Mouse (Mus musculus) frontal cortex, postnatal 14 days (tissue): ENCODE measurements around the gene Rps6kb1.

Experiments used
- DNase-seq, 2 experiments: peaks; one replicate each; pipeline ENCODE4 v3.0.0; 2022; ENCODE audit warnings: low spot score in 2 of 2

Gene Rps6kb1

DNA sequence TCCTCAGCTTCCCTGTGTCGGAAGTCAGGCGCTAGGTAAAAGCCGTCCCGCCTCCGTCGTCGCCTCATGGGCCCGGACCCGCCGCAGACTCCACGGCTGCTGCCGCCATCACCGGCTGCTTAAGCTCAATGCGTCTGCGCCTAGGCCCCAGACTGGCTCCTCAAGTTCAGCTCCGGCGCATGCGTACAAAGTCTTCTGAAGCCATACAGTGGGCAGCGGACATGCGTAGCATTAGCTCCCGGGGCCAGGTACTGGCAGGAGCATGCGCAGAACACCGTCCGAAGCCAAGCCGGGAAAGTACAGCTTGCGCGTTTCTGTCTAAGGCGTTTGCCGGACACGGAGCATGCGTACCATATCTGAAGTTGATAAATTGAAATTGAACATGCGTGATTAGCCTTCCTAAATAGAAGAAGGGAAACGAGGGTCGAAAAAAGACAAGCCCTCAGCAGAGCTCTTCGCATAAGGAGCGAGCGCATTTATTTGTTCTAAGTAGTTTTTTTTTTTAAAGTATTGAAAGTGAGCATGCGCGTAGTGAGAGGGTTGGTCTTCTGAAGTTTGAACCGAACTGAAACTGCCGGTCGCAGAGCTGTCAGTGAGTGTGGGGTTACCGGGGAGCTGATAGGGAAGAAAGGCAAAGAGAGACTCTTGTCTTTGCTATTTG, at the start of gene Rps6kb1, which contains the start of gene Tubd1:
Gene Rps6kb1, minus strand, starts transcription at position 167 of the 661 bp plus-strand sequence.
Gene Tubd1, plus strand, starts transcription at position 353 of the 661 bp plus-strand sequence.
- peak; percentile 97 to 99 for DNase-seq

DNA sequence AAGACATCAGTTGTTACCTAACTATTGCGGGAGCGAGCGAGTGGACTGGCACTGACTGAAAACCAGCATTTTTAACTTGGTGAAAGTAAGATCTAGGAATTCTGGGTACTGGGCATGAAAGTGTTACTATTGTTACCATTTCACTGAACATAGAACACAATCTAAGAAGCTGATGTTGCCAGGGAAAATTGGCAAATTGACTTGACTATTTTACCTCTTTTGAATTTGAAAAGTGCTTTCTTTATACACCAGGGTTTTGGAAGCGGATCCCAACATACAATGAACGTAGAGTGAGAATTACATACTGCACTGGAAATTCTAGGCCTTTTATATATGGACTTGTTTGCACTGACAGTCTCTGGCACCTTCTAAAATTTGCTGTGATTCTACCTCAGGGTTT, 48.8 kb upstream of the Rps6kb1 start:
- DNase-seq = no peak

DNA sequence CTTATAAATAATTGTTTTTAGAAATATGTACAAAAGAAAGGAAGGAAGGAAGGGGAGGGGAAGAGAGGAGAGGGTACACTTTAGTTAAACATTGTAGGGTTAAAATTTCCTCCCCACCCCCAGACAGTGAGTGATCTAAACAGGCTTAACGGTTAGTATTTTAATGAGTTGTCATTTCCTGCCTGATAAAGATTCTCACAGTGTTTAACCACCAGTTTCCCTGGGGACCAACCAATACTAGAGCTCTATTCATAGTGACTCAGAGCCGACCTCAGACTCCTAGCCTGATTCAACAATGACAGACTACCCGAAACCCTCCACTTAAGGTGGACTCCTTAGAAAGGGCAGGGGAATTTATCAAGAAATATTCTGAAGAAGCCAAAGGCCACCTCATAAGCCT, 48.4 kb upstream of the Rps6kb1 start:
- no peak for DNase-seq

DNA sequence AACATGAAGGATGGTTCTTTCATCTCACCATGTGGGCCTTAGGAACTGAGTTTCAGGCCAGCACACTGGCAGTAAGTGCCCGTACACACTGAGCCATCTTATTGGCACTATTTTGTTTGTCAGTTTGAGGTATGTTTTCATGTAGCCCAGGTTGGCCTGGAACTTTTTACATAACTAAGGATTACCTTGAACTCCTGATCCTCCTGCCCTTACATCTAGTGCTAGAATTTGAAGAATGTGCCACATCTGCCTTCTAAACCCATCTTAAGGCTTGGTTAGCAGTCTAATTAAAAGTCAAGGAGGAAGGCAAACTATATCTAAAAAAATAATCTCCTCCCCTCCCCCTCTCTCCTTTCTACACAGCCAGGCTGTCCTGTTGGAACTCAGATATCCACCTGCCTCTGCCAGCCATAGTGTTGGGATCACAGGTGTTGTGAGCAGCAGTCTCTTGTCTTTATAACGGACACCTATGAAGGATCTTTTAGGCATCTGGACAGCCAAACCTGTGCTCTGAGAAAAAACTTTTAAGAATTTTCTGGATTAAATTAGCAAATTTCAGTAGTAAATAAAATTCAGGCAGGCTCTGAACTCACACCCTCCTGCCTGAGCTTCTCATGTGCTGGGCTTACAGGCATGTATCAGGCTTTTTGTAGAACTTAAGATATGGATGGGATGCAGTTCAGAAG, 47.5 kb upstream of the Rps6kb1 start:
- no peak for DNase-seq

DNA sequence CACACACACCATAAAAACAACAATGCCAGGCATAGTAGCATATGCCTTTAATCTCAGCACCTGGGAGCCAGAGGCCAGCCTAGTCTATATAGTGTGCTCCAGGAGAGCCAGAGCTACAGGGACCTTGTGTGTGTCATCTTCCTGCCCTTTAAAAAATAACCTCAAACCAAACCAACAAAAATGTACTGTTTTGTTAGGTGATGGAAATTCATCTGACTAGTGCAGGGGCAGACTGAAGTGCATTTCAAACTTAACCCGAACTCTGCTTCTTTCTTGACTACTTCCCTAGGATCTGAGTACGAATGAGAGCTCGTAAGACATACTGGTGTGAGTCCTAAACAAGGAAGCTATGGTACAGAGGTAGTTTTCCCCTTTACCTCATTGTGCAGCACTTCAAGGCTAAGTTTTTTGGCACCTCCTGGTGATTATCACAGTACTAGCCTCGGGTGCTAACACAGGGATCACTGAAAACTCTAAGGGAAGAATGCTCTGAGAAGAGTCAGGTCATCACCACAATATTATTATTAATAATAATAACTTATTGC, 46.8 kb upstream of the Rps6kb1 start:
- no peak for DNase-seq

DNA sequence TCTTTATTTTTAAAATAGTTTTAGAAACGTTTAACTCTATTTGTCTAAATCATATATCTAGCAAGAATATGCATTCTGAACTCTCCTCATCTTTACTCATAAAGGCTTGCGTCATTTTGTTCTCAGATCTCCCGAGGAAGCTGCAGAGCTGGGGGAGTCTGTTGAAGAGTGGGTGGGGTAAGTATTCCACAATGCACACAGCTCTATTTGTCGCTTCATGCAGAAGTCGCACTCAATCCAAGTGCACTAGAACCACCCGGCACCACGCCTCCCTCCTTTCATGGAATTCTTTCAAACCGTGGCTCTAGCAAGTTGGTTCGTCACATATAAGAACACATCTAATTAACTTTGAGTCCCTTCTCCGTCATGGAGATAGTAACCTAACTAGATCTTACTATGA, 46.0 kb upstream of the Rps6kb1 start:
- no peak for DNase-seq

DNA sequence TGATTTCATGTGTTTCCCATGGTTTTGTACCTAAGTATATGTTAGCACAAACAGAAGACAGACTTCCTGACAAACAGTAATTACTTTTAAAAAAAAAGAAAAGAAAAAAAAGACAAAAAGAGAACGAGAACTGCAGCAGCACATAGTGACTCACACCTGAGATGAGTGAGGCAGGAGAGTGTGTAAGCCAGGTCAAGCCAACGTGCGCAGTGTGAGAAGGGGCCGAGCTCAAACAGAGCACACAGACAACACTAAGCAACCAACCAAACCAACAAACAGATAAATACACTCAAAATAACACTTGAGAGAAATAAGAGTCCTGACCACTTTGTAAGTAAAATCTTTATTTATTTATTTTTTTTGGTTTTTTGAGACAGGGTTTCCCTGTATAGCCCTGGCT, 45.5 kb upstream of the Rps6kb1 start:
- DNase-seq = no peak

DNA sequence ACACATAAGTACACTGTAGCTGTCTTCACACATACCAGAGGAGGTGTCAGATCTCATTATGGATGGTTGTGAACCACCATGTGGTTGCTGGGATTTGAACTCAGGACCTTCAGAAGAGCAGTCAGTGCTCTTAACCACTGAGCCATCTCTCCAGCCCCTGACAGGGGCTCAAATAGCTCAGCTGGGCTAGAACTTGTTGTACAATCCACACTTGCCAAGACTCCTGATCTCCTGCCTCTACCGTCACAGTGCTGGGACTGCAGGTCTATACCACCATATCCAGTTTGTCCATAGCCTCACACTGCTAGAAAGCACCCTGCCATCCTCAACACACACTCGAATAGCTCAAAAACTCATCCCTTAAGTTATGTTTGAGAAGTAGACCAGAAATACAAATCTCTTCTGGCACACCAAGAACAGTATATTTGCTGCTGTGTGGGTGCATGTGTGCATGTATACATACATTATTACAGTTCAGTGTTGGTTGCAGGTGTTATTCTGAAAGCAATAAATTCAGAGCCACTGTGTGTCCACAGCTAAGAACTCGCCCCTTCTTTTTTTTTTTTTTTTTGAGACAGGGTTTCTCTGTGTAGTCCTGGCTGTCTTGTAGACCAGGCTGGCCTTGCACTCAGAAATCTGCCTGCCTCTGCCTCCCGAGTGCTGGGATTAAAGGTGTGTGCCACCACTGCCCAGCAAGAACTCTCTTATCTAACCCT, 44.1 kb upstream of the Rps6kb1 start:
- no peak for DNase-seq

DNA sequence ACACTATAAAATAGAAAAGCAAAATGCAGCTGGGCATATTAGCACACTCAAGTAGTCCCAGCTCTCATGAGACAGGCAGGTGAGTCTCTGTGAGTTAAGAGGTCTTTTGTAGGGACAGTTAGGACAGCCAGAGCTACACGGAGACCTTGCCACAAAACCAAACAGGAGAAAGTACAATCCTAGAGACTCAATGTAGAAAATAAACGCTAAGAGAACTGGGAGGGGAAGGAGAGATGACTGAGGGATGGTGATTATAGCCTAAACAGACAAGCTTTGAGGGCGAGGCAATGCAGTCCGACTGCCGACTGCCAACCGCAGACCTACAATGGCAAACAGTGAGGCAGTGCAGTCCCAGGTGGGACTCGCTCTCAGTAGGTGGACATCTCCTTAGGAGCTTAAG, 43.2 kb upstream of the Rps6kb1 start:
- DNase-seq = no peak

DNA sequence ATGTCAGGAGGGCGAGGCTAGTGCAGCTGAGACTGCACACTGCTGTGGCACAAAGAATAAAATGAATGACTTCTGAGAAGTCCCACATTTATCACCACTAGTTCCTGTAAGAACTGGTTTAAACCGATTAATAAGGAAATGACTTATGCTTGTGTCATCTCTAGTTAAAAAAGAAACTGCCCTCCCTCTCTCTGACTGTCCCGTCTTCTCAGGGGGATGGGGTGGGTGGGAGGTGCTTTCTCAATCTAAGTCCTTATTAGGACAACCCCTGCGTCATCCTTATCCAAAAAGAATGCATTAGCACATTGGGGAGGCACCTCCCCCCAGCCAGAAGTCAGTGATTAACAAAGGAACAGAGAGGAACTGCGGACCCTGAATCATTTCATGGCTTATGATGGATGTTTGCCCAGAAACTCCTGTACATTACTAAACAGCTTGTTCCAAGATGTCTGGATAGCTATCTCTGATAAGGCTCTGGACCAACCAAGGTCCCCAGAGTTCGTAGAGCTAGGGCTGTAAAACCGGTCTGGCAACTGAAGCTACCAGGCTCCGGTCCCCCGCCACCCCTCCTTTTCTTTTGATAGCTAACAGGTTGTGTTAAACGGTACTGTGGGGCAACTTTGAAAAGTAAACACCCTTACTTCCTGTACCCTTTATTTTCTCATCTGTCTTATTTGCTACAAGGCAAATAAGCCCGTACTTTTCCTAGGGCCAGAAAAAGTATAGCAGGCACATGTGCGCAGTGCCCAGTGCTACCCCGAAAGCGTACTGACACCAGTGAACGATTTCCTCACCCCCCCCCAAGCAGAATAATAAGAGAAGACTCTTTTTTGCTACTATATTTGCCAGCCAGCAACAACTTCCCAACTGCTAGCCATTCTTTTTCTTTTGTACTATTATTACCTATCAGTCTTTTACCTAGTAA, 42.5 kb upstream of the Rps6kb1 start:
- no peak for DNase-seq

DNA sequence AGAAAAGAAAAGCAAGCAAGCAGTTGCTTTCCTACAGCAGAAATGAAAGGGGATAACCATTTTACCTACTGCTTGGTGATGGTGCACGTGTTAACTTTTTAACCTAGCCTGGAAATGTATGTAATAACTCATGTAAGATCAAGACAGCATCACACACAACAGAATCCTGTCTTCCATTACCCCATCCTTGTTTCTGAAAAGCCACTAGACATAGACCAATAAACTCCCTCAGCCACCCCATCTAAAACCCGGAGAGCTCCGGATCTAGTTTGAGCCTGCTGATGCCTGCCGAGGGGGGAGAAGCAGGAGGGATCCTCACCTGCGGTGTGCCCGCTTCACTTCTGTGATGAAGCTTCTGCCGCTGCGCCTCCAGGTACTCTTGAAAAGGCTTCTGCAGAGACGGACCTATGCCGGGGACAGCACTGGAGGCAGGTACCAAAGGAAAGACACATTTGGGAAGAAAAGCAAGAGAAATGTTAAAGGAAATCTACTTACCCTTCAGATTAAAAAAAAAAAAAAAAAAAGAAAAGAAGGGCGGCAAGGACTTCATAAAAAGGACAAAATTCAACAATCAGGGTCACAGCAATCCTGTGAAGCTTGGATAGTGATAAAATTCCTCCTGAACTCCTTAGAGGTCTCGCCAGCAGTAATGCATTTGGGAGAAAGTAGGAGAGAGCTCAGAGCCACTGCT, 41.7 kb upstream of the Rps6kb1 start:
- DNase-seq = no peak

DNA sequence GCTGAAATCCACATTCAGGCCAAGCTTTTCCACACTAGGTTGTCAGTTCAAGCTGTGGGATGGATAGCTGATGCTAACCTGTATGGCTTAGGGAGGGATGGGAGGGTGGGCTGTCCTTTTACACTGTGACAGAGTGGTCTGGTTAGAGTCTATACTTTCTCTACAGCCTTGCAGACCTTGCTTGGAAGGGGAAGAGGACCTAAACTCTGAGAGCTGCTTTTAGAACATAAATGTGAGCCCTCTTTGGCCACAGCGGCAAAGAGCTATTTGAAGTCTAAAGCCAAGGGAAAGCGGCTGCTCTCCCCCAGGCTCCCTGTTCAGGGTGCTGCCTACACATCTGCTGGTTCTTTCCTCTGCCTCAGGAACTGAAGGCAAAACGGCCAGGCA, 41.0 kb upstream of the Rps6kb1 start:
- DNase-seq = no peak

DNA sequence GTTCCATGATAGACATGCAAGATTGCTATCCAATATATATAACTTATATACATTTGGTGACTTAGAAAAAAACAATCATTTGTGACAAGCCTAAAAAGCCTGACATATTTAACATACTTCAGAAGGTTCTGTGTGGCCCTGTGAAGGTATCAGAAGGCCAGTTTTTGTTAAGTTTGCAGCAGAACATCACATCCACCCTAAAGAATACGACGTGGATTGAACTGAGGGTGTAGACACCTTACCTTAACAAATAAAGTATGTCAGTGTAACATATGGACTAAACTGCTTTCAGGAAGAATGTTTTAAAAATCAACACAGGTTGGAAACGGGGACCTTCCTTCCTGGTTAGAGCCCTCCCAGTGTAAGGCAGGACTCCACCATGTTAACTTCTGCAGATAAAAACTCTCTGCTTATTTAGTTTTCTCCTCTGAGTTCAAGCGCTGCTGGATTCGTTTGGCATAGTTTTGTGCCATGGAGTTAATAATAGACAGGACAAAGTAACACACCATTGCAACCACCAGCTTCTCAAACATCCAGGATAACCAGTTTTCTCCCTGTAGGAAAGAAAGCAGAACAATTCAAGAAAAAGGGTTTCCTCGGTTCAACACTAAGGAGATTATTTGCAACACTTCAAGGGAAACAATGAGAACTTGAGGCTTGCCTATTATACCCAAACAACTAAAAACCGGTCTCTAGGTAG, 40.4 kb upstream of the Rps6kb1 start:
- DNase-seq = no peak

DNA sequence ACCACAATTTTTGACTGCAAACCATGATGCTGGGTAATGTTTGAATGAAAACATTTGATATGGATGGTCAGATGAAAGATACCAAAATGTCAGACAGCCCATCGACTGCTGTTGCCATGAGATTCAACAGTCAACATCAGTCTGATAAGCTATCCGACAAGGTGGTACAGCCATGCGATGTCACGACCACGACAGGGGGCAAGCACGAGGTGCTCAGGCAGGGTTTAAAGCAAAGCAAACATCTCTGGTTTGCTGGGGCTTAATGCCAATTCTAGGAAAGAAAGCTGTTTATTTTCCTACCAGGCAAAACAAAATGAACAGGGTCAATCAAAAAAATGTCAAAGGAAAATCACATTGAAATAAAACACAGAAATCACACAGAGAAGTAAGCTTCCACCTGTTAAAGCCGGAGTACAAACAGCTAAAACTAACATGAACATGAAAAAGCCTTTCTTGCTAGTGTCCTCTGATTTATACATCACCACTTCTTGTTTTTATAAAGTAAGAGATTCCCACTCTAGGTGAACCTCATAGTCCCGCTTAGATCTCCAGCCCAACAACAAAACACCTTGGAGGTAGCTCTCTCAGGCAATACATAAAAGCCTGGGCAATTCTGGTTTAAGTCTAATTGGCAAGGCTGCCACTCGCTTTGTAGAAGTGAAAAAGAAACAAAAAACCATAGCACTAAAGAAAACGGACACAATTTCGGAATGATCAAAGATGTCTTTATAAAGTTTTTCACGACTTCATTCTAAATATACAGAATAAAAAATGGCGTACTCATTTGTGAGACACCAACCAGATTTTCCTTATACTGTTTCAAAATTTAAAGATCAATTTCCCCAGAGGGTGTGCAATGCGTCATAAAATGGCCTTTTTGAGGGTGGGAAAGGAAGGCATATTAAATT, 39.6 kb upstream of the Rps6kb1 start:
- no peak for DNase-seq

DNA sequence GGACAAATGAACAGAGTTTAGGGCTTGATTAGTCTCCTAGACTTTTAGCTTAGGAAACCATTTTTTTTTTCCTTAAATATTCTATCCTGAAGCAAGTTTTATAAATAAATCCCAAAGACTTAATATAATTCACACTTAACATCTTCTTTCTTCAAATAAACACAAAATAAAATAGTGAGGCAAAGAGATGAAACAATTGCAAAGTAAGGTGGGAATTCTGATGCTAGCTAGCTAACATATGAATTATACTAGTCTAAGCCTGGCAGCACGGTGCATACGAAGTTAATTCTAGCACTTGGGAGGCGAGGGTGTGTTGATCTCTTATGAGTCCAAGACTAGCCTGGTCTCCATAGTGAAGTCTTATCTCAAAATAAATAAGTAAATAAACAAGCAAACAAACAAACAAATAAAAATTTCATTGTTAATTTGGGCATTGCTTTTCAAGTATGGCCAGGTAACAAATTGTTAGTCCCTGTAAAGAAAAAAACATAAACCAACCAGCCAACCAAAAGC, 38.8 kb upstream of the Rps6kb1 start:
- no peak for DNase-seq

DNA sequence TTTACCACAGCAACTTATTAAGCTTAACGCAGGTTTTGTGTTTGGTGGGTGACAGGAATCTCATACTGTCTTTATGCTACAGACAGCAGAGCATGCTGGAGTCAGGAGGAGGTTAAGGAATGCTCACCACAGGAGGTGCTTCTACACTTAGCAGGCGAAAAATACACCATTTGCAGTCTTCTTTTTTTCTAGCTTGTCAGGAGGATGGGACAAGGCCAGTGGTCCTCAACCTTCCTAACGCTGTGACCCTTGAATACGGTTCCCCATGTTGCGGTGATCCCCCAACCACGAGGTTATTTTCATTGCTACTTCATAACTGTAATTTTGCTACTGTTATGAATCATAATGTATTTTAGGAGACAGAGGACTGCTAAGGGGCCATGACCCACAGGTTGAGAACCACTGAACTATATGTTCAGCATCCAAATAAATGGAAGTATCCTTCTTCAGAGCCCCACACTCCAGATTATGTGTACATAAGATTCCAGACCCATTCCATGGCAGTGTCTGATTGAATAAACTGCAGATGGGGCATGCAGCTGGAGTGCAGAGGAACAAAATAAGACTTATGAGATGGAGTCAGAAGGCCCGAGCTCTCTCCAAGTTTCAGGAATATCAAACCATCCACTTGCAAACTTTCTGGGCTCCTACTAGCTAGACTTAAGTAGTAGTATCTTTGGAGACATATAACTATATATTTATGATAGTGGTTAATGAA, 38.1 kb upstream of the Rps6kb1 start:
- DNase-seq = no peak

DNA sequence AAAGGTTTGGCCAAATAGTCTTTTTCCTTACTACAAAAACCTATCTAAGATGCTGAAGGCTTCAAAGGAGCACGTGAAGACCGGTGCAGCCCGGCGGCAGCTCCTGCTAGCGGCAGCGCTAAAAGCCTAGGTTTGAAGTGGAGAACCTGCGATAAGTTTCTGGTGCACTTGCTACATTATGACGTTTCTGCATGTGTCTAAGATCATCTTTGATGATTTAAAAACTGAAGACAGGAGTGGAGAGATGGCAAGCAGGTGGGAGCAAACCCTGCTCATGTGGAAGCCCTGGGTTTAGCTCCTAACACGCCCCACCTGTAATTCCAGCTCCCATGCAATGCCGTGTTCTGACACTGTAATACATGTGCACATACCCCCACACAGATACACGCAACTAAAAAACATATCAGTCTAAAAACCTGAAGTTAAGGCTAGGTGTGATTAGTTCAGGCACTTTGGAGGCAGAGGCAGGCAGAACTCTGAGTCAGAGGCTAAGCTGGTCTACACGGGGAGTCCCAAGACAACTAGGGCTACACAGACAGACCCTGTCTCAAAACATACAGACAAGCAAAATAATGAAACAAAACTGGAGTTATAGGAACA, 37.4 kb upstream of the Rps6kb1 start:
- no peak for DNase-seq

DNA sequence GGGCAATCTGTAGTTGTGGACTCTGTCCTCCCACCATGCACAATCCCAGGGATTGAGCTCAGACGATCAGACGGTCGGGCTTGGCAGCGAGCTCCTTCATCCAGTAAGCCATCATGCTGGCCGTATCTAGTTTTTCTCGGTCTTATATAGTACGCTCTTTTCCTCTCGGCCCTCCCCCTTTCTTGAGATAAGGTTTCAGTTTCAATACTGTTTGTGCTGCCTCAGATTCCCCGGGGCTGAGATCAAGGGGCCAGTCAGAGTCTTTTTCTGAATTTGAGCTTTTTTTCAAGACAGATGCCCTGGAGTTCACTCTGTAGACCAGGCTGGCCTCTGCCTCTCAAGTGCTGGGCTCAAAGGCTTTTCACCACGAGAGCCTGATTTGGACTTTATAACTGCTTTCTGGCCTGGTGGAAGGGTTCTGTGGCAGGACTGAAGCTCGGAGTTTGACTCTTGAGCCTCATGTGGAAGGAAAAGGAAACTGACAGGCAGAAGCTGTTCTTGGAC, 36.7 kb upstream of the Rps6kb1 start:
- DNase-seq = no peak
